ENCODE assay signal across 7 mouse cellular contexts in genomic region chr10:9899086-9899485, GRCm38 (mm10). TPM values are rescaled to one million over a fixed set of nuclear protein-coding genes. Genes with fewer than 3 reads are reported as not detected.
DNase-seq lines count a peak whose midpoint lies in the region; ATAC-seq and TF ChIP-seq lines count a peak whose summit lies in the region.

No protein-coding gene starts in this region.

- H3K36me3 ChIP-seq in forebrain, embryonic 13.5 days (ENCODE audit: poor library complexity, severe bottlenecking), result no peaks in the 10 kb centered on the region
- H3K36me3 ChIP-seq in liver, embryonic 13.5 days, result peaks cover 13% of the 10 kb centered on the region
- H3K36me3 ChIP-seq in stomach, postnatal 0 days (ENCODE audit: control insufficient read depth, insufficient read depth, low read length), result no peaks in the 10 kb centered on the region; the same call in 1 of the 2 replicates

- peak overlapping the region; percentile 88 for H3K4me3 ChIP-seq in forebrain, embryonic 13.5 days
- peak overlapping the region; percentile 89 for H3K4me3 ChIP-seq in liver, embryonic 13.5 days (replicated peaks)
- peak overlapping the region; percentile 84 for H3K4me3 ChIP-seq in stomach, postnatal 0 days (ENCODE audit: low read depth, low read length)

- no peak for TF ChIP-seq CTCF in stomach, postnatal 0 days (IDR thresholded peaks at IDR 0.05; ENCODE audit: low read depth)

- no peak for ATAC-seq in forebrain, embryonic 13.5 days
- no peak for ATAC-seq in liver, embryonic 13.5 days (ENCODE audit: low read depth)
- ATAC-seq in stomach, postnatal 0 days (ENCODE audit: low FRiP score, low TSS enrichment), result no peak

- 4% methylated on average over 7 of the region's 7 CpGs for WGBS in forebrain, embryonic 13.5 days
- 13% methylated on average over 7 of the region's 7 CpGs for WGBS in liver, embryonic 13.5 days (ENCODE audit: insufficient replicate concordance)
- WGBS in stomach, postnatal 0 days, result 31% methylated on average over 7 of the region's 7 CpGs

- no peak overlapping the region for H3K27ac ChIP-seq in forebrain, embryonic 13.5 days
- H3K27ac ChIP-seq in liver, embryonic 13.5 days, result no peak overlapping the region
- no peak overlapping the region for H3K27ac ChIP-seq in stomach, postnatal 0 days (replicated peaks)

- DNase-seq in thymus, postnatal 14 days, result peak; percentile 12
- no peak for DNase-seq in thymus, postnatal 10 days (ENCODE audit: low spot score in 2 of 2)
- DNase-seq in liver, embryonic 13.5 days, result no peak
- DNase-seq in stomach, postnatal 0 days (ENCODE audit: low spot score), result no peak
- no peak for DNase-seq in left cerebral cortex, postnatal 10 days (ENCODE audit: extremely low spot score in 1 of 2, low spot score in 2 of 2)
- DNase-seq in layer of hippocampus, adult 8-10 months (ENCODE audit: low spot score in 2 of 2), result no peak

- H3K9me3 ChIP-seq in forebrain, embryonic 13.5 days (replicated peaks), result no peaks in the 10 kb centered on the region
- no peaks in the 10 kb centered on the region for H3K9me3 ChIP-seq in liver, embryonic 13.5 days (replicated peaks)
- H3K9me3 ChIP-seq in stomach, postnatal 0 days (ENCODE audit: control insufficient read depth, low read length), result no peaks in the 10 kb centered on the region

- no peak for TF ChIP-seq EP300 in stomach, postnatal 0 days (optimal IDR thresholded peaks at IDR 0.05)

- intact Hi-C loops in left cerebral cortex, postnatal 10 days (cut with DNase I), result loop anchor here (5.0 kb wide), 1 partner anchor 82 kb away; no protein-coding TSS in a partner anchor

- H3K4me2 ChIP-seq in forebrain, embryonic 13.5 days, result peak overlapping the region; percentile 90
- H3K4me2 ChIP-seq in liver, embryonic 13.5 days, result peak overlapping the region; percentile 98
- H3K4me2 ChIP-seq in stomach, postnatal 0 days (replicated peaks; ENCODE audit: low read depth), result peak overlapping the region; percentile 95

- H3K27me3 ChIP-seq in forebrain, embryonic 13.5 days, result no peaks in the 10 kb centered on the region
- no peaks in the 10 kb centered on the region for H3K27me3 ChIP-seq in liver, embryonic 13.5 days
- no peaks in the 10 kb centered on the region for H3K27me3 ChIP-seq in stomach, postnatal 0 days (ENCODE audit: control insufficient read depth, insufficient read depth, low read length)

- peak overlapping the region; percentile 37 for H3K9ac ChIP-seq in forebrain, embryonic 13.5 days
- peak overlapping the region; percentile 93; the same call in 1 of the 2 replicates for H3K9ac ChIP-seq in liver, embryonic 13.5 days
- H3K9ac ChIP-seq in stomach, postnatal 0 days (ENCODE audit: low read length), result no peak overlapping the region; the same call in 1 of the 2 replicates

- H3K4me1 ChIP-seq in forebrain, embryonic 13.5 days, result peaks cover 25% of the 10 kb centered on the region
- H3K4me1 ChIP-seq in liver, embryonic 13.5 days (replicated peaks), result peaks cover 29% of the 10 kb centered on the region
- H3K4me1 ChIP-seq in stomach, postnatal 0 days (replicated peaks; ENCODE audit: control insufficient read depth, insufficient read depth), result 0 out of 2 replicates have a peak, but pooled peaks cover 2% of the 10 kb centered on the region

RNA-seq across cellular contexts. Expression of gene Stxbp5, which starts 1.8 kb away (rescaled TPM):
- polyA plus RNA-seq in forebrain, embryonic 13.5 days (2015; fragmentation: Nextera tagmentation; extraction: Ambion mirVana), result 5.8 and 6.0 TPM in 2 replicates
- 2.7 and 3.0 TPM in 2 replicates for polyA plus RNA-seq in liver, embryonic 13.5 days (2015; fragmentation: Nextera tagmentation; extraction: Ambion mirVana)
- 2.8 and 3.3 TPM in 2 replicates for polyA plus RNA-seq in stomach, postnatal 0 days (2015; fragmentation: Nextera tagmentation; extraction: Ambion mirVana)
- 10 to 100 TPM; 91.6 to 96.0 TPM for total RNA-seq in left cerebral cortex, postnatal 10 days (2021)
- 100 to 1,000 TPM; 101 to 117 (median 111) TPM for total RNA-seq in layer of hippocampus, adult 8-10 months (2022)
